Mouse (Mus musculus): ENCODE results near the gene Sumf1. TPM values are rescaled to one million over a fixed set of nuclear protein-coding genes. Genes with fewer than 3 reads are reported as not detected.

Gene Sumf1
- polyA plus RNA-seq (2014; fragmentation: Nextera tagmentation; extraction: Ambion mirVana): 12.4 and 14.1 TPM in 2 replicates

- DNase-seq (ENCODE audit: low spot score) (peak; percentile 89), ATAC-seq (ENCODE audit: insufficient read depth, low FRiP score, low TSS enrichment) (peak; percentile 94)
- 4% methylated on average over 49 of the region's 49 CpGs for WGBS
- H3K9ac ChIP-seq (ENCODE audit: low read length): peak within 1 kb of the TSS; percentile 79
- no peaks in the 10 kb centered on the region for H3K27me3 ChIP-seq (ENCODE audit: control insufficient read depth, insufficient read depth, low read length)
- H3K9me3 ChIP-seq (ENCODE audit: control insufficient read depth, low read length): no peaks in the 10 kb centered on the region
- no peaks in the 10 kb centered on the region for H3K36me3 ChIP-seq (ENCODE audit: control insufficient read depth, insufficient read depth, low read length)
- peak within 1 kb of the TSS; percentile 84 for H3K4me2 ChIP-seq (ENCODE audit: low read depth)
- H3K4me3 ChIP-seq (ENCODE audit: low read depth, low read length): peak within 1 kb of the TSS; percentile 92
- H3K27ac ChIP-seq (ENCODE audit: low read depth, low read length): no peak within 1 kb of the TSS
- H3K4me1 ChIP-seq (ENCODE audit: control insufficient read depth, insufficient read depth, low read length): peaks cover 5% of the 10 kb centered on the region; the same call in 1 of the 2 replicates
Measured at GRCm38 (mm10) chr6:108184847-108185684, at the start of gene Sumf1. Gene Sumf1 (minus strand): TSS chr6:108185582.

GRCm38 (mm10) chr6:108234536-108234935 is 49.2 kb upstream of the Sumf1 start:
- no peak for DNase-seq (ENCODE audit: low spot score)
- Histone ChIP-seq H3K36me3 (ENCODE audit: control insufficient read depth, insufficient read depth, low read length) (no peaks in the 10 kb centered on the region), H3K9me3 (ENCODE audit: control insufficient read depth, low read length) (no peaks in the 10 kb centered on the region), H3K27ac (ENCODE audit: low read depth, low read length) (no peak overlapping the region), H3K4me1 (ENCODE audit: control insufficient read depth, insufficient read depth, low read length) (peaks cover 7% of the 10 kb centered on the region), H3K9ac (ENCODE audit: low read length) (no peak overlapping the region), H3K4me2 (ENCODE audit: low read depth) (no peak overlapping the region), H3K4me3 (ENCODE audit: low read depth, low read length) (no peak overlapping the region), H3K27me3 (ENCODE audit: control insufficient read depth, insufficient read depth, low read length) (no peaks in the 10 kb centered on the region)
- 70% methylated on average over 6 of the region's 6 CpGs for WGBS
- no peak for ATAC-seq (ENCODE audit: insufficient read depth, low FRiP score, low TSS enrichment)

GRCm38 (mm10) chr6:108233070-108233469 is 47.7 kb upstream of the Sumf1 start:
- H3K4me2 ChIP-seq (ENCODE audit: low read depth): no peak overlapping the region
- H3K27ac ChIP-seq (ENCODE audit: low read depth, low read length): no peak overlapping the region
- ATAC-seq (ENCODE audit: insufficient read depth, low FRiP score, low TSS enrichment) (no peak), DNase-seq (ENCODE audit: low spot score) (no peak)
- H3K9ac ChIP-seq (ENCODE audit: low read length): no peak overlapping the region
- 50% methylated on average over 6 of the region's 6 CpGs for WGBS
- H3K9me3 ChIP-seq (ENCODE audit: control insufficient read depth, low read length): no peaks in the 10 kb centered on the region
- H3K27me3 ChIP-seq (ENCODE audit: control insufficient read depth, insufficient read depth, low read length): no peaks in the 10 kb centered on the region
- H3K36me3 ChIP-seq (ENCODE audit: control insufficient read depth, insufficient read depth, low read length): no peaks in the 10 kb centered on the region
- peaks cover 7% of the 10 kb centered on the region for H3K4me1 ChIP-seq (ENCODE audit: control insufficient read depth, insufficient read depth, low read length)
- no peak overlapping the region for H3K4me3 ChIP-seq (ENCODE audit: low read depth, low read length)

- DNase-seq (ENCODE audit: low spot score) (no peak), ATAC-seq (ENCODE audit: insufficient read depth, low FRiP score, low TSS enrichment) (no peak)
- H3K4me3 ChIP-seq (ENCODE audit: low read depth, low read length): no peak overlapping the region
- H3K4me1 ChIP-seq (ENCODE audit: control insufficient read depth, insufficient read depth, low read length): peaks cover 7% of the 10 kb centered on the region
- 75% methylated on average over 11 of the region's 11 CpGs for WGBS
- H3K27ac ChIP-seq (ENCODE audit: low read depth, low read length): no peak overlapping the region
- H3K27me3 ChIP-seq (ENCODE audit: control insufficient read depth, insufficient read depth, low read length): no peaks in the 10 kb centered on the region
- H3K4me2 ChIP-seq (ENCODE audit: low read depth): no peak overlapping the region
- no peaks in the 10 kb centered on the region for H3K9me3 ChIP-seq (ENCODE audit: control insufficient read depth, low read length)
- H3K36me3 ChIP-seq (ENCODE audit: control insufficient read depth, insufficient read depth, low read length): no peaks in the 10 kb centered on the region
- no peak overlapping the region for H3K9ac ChIP-seq (ENCODE audit: low read length)
Measured at GRCm38 (mm10) chr6:108231892-108232710, 46.7 kb upstream of the Sumf1 start.

GRCm38 (mm10) chr6:108230608-108231007 is 45.2 kb upstream of the Sumf1 start:
- ATAC-seq (ENCODE audit: insufficient read depth, low FRiP score, low TSS enrichment) (no peak), DNase-seq (ENCODE audit: low spot score) (no peak)
- 96% methylated on average over 3 of the region's 3 CpGs for WGBS
- no peak overlapping the region for H3K4me3 ChIP-seq (ENCODE audit: low read depth, low read length)
- peaks cover 4% of the 10 kb centered on the region for H3K4me1 ChIP-seq (ENCODE audit: control insufficient read depth, insufficient read depth, low read length)
- no peak overlapping the region for H3K4me2 ChIP-seq (ENCODE audit: low read depth)
- no peaks in the 10 kb centered on the region for H3K27me3 ChIP-seq (ENCODE audit: control insufficient read depth, insufficient read depth, low read length)
- H3K9me3 ChIP-seq (ENCODE audit: control insufficient read depth, low read length): no peaks in the 10 kb centered on the region
- H3K27ac ChIP-seq (ENCODE audit: low read depth, low read length): no peak overlapping the region
- no peaks in the 10 kb centered on the region for H3K36me3 ChIP-seq (ENCODE audit: control insufficient read depth, insufficient read depth, low read length)
- H3K9ac ChIP-seq (ENCODE audit: low read length): no peak overlapping the region

- Histone ChIP-seq H3K27ac (ENCODE audit: low read depth, low read length) (no peak overlapping the region), H3K9me3 (ENCODE audit: control insufficient read depth, low read length) (no peaks in the 10 kb centered on the region)
- 8% methylated on average over 2 of the region's 2 CpGs for WGBS
Measured at GRCm38 (mm10) chr6:108228601-108229000, 43.2 kb upstream of the Sumf1 start.

GRCm38 (mm10) chr6:108228048-108228447 is 42.7 kb upstream of the Sumf1 start:
- H3K4me3 ChIP-seq (ENCODE audit: low read depth, low read length): no peak overlapping the region
- no peak overlapping the region for H3K4me2 ChIP-seq (ENCODE audit: low read depth)
- no peak for ATAC-seq (ENCODE audit: insufficient read depth, low FRiP score, low TSS enrichment)
- no peaks in the 10 kb centered on the region for H3K36me3 ChIP-seq (ENCODE audit: control insufficient read depth, insufficient read depth, low read length)
- H3K9ac ChIP-seq (ENCODE audit: low read length): no peak overlapping the region
- no peak for DNase-seq (ENCODE audit: low spot score)
- H3K27me3 ChIP-seq (ENCODE audit: control insufficient read depth, insufficient read depth, low read length): no peaks in the 10 kb centered on the region
- no peaks in the 10 kb centered on the region for H3K9me3 ChIP-seq (ENCODE audit: control insufficient read depth, low read length)
- WGBS: 61% methylated on average over 6 of the region's 6 CpGs
- no peaks in the 10 kb centered on the region; the same call in 1 of the 2 replicates for H3K4me1 ChIP-seq (ENCODE audit: control insufficient read depth, insufficient read depth, low read length)
- H3K27ac ChIP-seq (ENCODE audit: low read depth, low read length): no peak overlapping the region

More at GRCm38 (mm10) chr6:108228601-108229000, 43.2 kb upstream of the Sumf1 start:
- H3K36me3 ChIP-seq (ENCODE audit: control insufficient read depth, insufficient read depth, low read length): no peaks in the 10 kb centered on the region
- ATAC-seq (ENCODE audit: insufficient read depth, low FRiP score, low TSS enrichment) (no peak), DNase-seq (ENCODE audit: low spot score) (no peak)
- H3K9ac ChIP-seq (ENCODE audit: low read length): no peak overlapping the region
- H3K4me3 ChIP-seq (ENCODE audit: low read depth, low read length): no peak overlapping the region
- no peaks in the 10 kb centered on the region for H3K27me3 ChIP-seq (ENCODE audit: control insufficient read depth, insufficient read depth, low read length)
- no peaks in the 10 kb centered on the region; the same call in 1 of the 2 replicates for H3K4me1 ChIP-seq (ENCODE audit: control insufficient read depth, insufficient read depth, low read length)
- no peak overlapping the region for H3K4me2 ChIP-seq (ENCODE audit: low read depth)

GRCm38 (mm10) chr6:108227461-108227860 is 42.1 kb upstream of the Sumf1 start:
- Histone ChIP-seq H3K36me3 (ENCODE audit: control insufficient read depth, insufficient read depth, low read length) (no peaks in the 10 kb centered on the region), H3K4me2 (ENCODE audit: low read depth) (no peak overlapping the region), H3K27ac (ENCODE audit: low read depth, low read length) (no peak overlapping the region), H3K9ac (ENCODE audit: low read length) (no peak overlapping the region), H3K4me1 (ENCODE audit: control insufficient read depth, insufficient read depth, low read length) (no peaks in the 10 kb centered on the region), H3K4me3 (ENCODE audit: low read depth, low read length) (no peak overlapping the region), H3K27me3 (ENCODE audit: control insufficient read depth, insufficient read depth, low read length) (no peaks in the 10 kb centered on the region), H3K9me3 (ENCODE audit: control insufficient read depth, low read length) (no peaks in the 10 kb centered on the region)
- WGBS: 88% methylated on average over 6 of the region's 6 CpGs
- ATAC-seq (ENCODE audit: insufficient read depth, low FRiP score, low TSS enrichment) (no peak), DNase-seq (ENCODE audit: low spot score) (no peak)

All from neural tube, embryonic 11.5 days (tissue).